Mouse (Mus musculus) hindbrain, embryonic 16.5 days (tissue): ENCODE results near the gene Taldo1. TPM values are rescaled to one million over a fixed set of nuclear protein-coding genes. Genes with fewer than 3 reads are reported as not detected.

Experiments
- polyA plus RNA-seq: library from polyadenylated mRNA; unstranded; fragments of >200 nt; fragmentation: Nextera tagmentation; extraction: Ambion mirVana; gene quantifications from 2 replicates; pipeline ENCODE4 v1.2.1, GENCODE M21; 2015

Taldo1 gene
- polyA plus RNA-seq, 1 experiment from 2014 or later: 284 TPM

Other genes starting within 250 kb of the Taldo1 start
- 53.6 and 54.1 TPM in 2 replicates for gene Rnh1, start 219.3 kb upstream of the Taldo1 start, polyA plus RNA-seq
- 93.2 and 132 TPM in 2 replicates for gene Hras, start 198.2 kb upstream of the Taldo1 start, polyA plus RNA-seq
- gene Lrrc56, start 198.0 kb upstream of the Taldo1 start, polyA plus RNA-seq: 10.1 and 10.4 TPM in 2 replicates
- gene Lmntd2, start 178.1 kb upstream of the Taldo1 start, polyA plus RNA-seq: 0.35 and 0.89 TPM in 2 replicates
- 22.8 and 25.9 TPM in 2 replicates for gene Rassf7, start 176.3 kb upstream of the Taldo1 start, polyA plus RNA-seq
- gene Phrf1, start 163.4 kb upstream of the Taldo1 start, polyA plus RNA-seq: 57.1 and 67.4 TPM in 2 replicates
- gene Irf7, start 125.7 kb upstream of the Taldo1 start, polyA plus RNA-seq: 1.8 and 2.0 TPM in 2 replicates
- gene Cdhr5, start 115.4 kb upstream of the Taldo1 start, polyA plus RNA-seq: 0.29 TPM in 1 of 2 replicates, not detected in the other
- 3.5 and 6.1 TPM in 2 replicates for gene Sct, start 113.1 kb upstream of the Taldo1 start, polyA plus RNA-seq
- 0.64 and 1.00 TPM in 2 replicates for gene Drd4, start 100.2 kb upstream of the Taldo1 start, polyA plus RNA-seq
- 202 and 206 TPM in 2 replicates for gene Deaf1, start 64.5 kb upstream of the Taldo1 start, polyA plus RNA-seq
- 48.2 and 52.2 TPM in 2 replicates for gene Tmem80, start 64.5 kb upstream of the Taldo1 start, polyA plus RNA-seq
- gene Eps8l2, start 53.3 kb upstream of the Taldo1 start, polyA plus RNA-seq: 2.5 and 3.1 TPM in 2 replicates
- gene Gatd1, start 21.9 kb downstream of the Taldo1 start, polyA plus RNA-seq: 51.8 and 55.2 TPM in 2 replicates
- 226 and 245 TPM in 2 replicates for gene Cend1, start 37.3 kb downstream of the Taldo1 start, polyA plus RNA-seq
- 96.3 and 104 TPM in 2 replicates for gene Slc25a22, start 45.7 kb downstream of the Taldo1 start, polyA plus RNA-seq
- 2.8 and 4.5 TPM in 2 replicates for gene Pidd1, start 51.8 kb downstream of the Taldo1 start, polyA plus RNA-seq
- gene Rplp2, start 55.2 kb downstream of the Taldo1 start, polyA plus RNA-seq: 602 and 645 TPM in 2 replicates
- gene Pnpla2, start 63.0 kb downstream of the Taldo1 start, polyA plus RNA-seq: 20.0 and 20.9 TPM in 2 replicates
- 7.9 and 10.8 TPM in 2 replicates for gene Cracr2b, start 68.9 kb downstream of the Taldo1 start, polyA plus RNA-seq
- gene Cd151, start 75.2 kb downstream of the Taldo1 start, polyA plus RNA-seq: 23.0 and 24.7 TPM in 2 replicates
- gene Polr2l, start 82.9 kb downstream of the Taldo1 start, polyA plus RNA-seq: 72.4 and 75.8 TPM in 2 replicates
- gene Tspan4, start 83.0 kb downstream of the Taldo1 start, polyA plus RNA-seq: 68.3 and 71.0 TPM in 2 replicates
- 54.4 and 56.7 TPM in 2 replicates for gene Chid1, start 147.7 kb downstream of the Taldo1 start, polyA plus RNA-seq
- 118 and 136 TPM in 2 replicates for gene Ap2a2, start 170.0 kb downstream of the Taldo1 start, polyA plus RNA-seq